Mouse (Mus musculus): ENCODE results near the gene Arid1a.
"Not testable (repeated sequence)": the region's sequence is repeated elsewhere in the genome, so short reads cannot be mapped to it uniquely, and the experiment has no call there.

Gene Arid1a

GRCm38 (mm10) chr4:133656294-133656693 is 100.3 kb downstream of the Arid1a start:
- DNase-seq (ENCODE audit: extremely low read depth, low read depth, low spot score) = no peak

- DNase-seq (ENCODE audit: extremely low read depth, low read depth, low spot score) = not testable (repeated sequence)
Observed at GRCm38 (mm10) chr4:133654070-133654469, 102.5 kb downstream of the Arid1a start.

- no peak for DNase-seq (ENCODE audit: extremely low read depth, low read depth, low spot score)
Observed at GRCm38 (mm10) chr4:133652746-133653145, 103.8 kb downstream of the Arid1a start.

GRCm38 (mm10) chr4:133651986-133652385 is 104.6 kb downstream of the Arid1a start:
- no peak for DNase-seq (ENCODE audit: extremely low read depth, low read depth, low spot score)

GRCm38 (mm10) chr4:133651445-133651844 is 105.1 kb downstream of the Arid1a start:
- DNase-seq (ENCODE audit: extremely low read depth, low read depth, low spot score) = no peak

- DNase-seq (ENCODE audit: extremely low read depth, low read depth, low spot score) = no peak
Observed at GRCm38 (mm10) chr4:133649989-133650699, 106.4 kb downstream of the Arid1a start, which contains the start of gene Zdhhc18. Gene Zdhhc18, minus strand, starts transcription at chr4:133650154.

- DNase-seq (ENCODE audit: extremely low read depth, low read depth, low spot score) = not testable (repeated sequence)
Observed at GRCm38 (mm10) chr4:133649464-133649863, 107.1 kb downstream of the Arid1a start.

- DNase-seq (ENCODE audit: extremely low read depth, low read depth, low spot score) = no peak
Observed at GRCm38 (mm10) chr4:133645680-133646079, 110.9 kb downstream of the Arid1a start.

GRCm38 (mm10) chr4:133645195-133645594 is 111.4 kb downstream of the Arid1a start:
- no peak for DNase-seq (ENCODE audit: extremely low read depth, low read depth, low spot score)

- DNase-seq (ENCODE audit: extremely low read depth, low read depth, low spot score) = no peak
Observed at GRCm38 (mm10) chr4:133634043-133634410, 122.5 kb downstream of the Arid1a start.

GRCm38 (mm10) chr4:133633332-133634042 is 123.1 kb downstream of the Arid1a start:
- no peak for DNase-seq (ENCODE audit: extremely low read depth, low read depth, low spot score)

- DNase-seq (ENCODE audit: extremely low read depth, low read depth, low spot score) = no peak
Observed at GRCm38 (mm10) chr4:133632483-133633327, 123.9 kb downstream of the Arid1a start.

GRCm38 (mm10) chr4:133631769-133632411 is 124.7 kb downstream of the Arid1a start:
- DNase-seq (ENCODE audit: extremely low read depth, low read depth, low spot score) = no peak

GRCm38 (mm10) chr4:133631071-133631768 is 125.3 kb downstream of the Arid1a start:
- DNase-seq (ENCODE audit: extremely low read depth, low read depth, low spot score) = no peak

GRCm38 (mm10) chr4:133630326-133630920 is 126.1 kb downstream of the Arid1a start:
- no peak for DNase-seq (ENCODE audit: extremely low read depth, low read depth, low spot score)

GRCm38 (mm10) chr4:133629191-133629590 is 127.4 kb downstream of the Arid1a start:
- DNase-seq (ENCODE audit: extremely low read depth, low read depth, low spot score) = no peak
